Mouse (Mus musculus) layer of hippocampus, adult 18-20 months (tissue): Measurements from ENCODE around the gene C030005K15Rik. TPM values are rescaled to one million over a fixed set of nuclear protein-coding genes. Genes with fewer than 3 reads are reported as not detected.
"Not testable (repeated sequence)": the region's sequence is repeated elsewhere in the genome, so short reads cannot be mapped to it uniquely, and the experiment has no call there.

ENCODE experiments used
- DNase-seq, 2 experiments: peaks; one replicate each; pipeline ENCODE4 v3.0.0; 2022; ENCODE audit warnings: low spot score in 2 of 2
- long read RNA-seq: library from polyadenylated mRNA; stranded (forward); transcript quantifications from one replicate; pipeline ENCODE4 v2.0.0, GENCODE M21; 2021
- total RNA-seq, 2 experiments: library from RNA; stranded (reverse); gene quantifications; 2 replicates each; pipeline ENCODE4 v1.2.3; 2021

Gene C030005K15Rik
- total RNA-seq = under 1 TPM; 0.27 to 0.28 TPM
- long read RNA-seq = 0 reads

DNA sequence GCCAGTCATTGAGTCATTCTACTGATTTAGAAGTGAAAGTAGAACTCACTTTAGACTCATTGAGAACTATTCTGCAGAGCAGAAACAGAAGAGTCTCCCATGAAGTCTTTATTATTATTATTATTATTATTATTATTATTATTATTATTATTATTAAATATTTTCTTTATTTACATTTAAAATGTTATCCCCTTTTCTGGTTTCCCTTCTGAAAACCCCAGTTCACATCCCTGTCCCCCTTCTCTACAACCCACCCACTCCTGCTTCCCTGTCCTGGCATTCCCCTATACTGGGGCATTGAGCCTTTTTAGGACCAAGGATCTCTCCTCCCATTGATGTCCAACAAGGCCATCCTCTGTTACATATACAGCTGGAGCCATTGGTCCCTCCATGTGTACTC is at the start of gene C030005K15Rik:
Gene C030005K15Rik (minus strand): TSS at position 101 of the 400 bp plus-strand sequence.
- not testable (repeated sequence) for DNase-seq

GRCm38 (mm10) chr10:97768171-97768749 is 41.7 kb upstream of the C030005K15Rik start:
- DNase-seq = peak in 1 of 2 experiments; percentile 37

DNA sequence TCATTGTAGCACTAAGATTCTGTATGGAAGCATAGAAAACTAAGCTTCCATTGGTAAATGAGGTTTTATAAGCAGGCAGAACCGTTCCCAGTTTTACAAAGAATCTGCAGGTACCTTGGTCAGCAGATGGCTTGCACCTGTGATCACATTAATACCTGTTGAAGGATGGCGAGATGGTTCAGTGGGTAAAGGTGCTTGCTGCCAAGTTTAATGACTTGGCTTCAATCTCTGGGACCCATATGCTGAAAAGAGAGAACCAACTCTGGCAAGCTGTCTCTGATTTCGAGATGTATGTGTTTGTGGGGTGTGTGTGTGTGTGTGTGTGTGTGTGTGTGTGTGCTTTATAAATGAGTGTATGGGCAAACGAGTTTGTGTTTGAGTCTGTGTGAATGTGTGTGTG is 27.3 kb upstream of the C030005K15Rik start:
- DNase-seq = no peak

DNA sequence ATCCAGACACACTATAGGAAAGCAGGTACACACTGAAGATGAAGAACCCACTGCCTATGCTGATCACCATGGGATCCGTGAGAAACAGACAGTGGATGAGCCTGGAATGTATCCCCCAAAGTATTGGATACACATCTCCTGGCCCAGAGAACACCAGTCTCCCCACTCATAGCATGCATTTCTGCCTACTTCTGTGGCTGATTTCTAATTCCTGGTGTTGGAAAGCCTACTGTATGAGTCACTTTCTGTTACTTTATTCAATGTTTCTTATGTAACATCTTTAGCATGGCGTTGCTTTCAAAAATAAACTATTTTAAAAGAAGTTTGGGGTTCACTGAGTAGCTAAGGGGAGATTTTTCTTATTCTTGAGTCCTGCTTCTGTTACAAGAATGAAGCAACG is 20.7 kb upstream of the C030005K15Rik start:
- DNase-seq = no peak

DNA sequence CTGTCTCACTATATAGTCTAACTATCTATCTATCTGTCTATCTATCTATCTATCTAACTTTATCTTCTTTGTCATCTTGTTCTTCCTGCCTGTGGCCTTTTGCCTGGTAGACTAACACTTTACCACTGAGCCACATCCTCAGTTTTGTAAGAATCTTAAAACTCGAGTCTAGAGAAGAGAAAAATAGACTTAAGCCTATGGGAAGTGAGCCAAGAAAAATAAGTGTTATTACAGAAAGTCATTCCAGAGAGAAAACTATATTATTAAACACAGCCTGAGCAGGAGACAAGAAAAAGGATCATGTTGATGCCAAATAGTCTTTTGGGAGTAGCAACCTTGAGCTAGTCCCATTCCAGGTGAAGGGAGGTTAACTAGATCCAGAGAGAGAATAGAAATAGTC is 626 bp downstream of the C030005K15Rik start:
- DNase-seq = no peak

GRCm38 (mm10) chr10:97722709-97723108 is 3.8 kb downstream of the C030005K15Rik start:
- no peak for DNase-seq

DNA sequence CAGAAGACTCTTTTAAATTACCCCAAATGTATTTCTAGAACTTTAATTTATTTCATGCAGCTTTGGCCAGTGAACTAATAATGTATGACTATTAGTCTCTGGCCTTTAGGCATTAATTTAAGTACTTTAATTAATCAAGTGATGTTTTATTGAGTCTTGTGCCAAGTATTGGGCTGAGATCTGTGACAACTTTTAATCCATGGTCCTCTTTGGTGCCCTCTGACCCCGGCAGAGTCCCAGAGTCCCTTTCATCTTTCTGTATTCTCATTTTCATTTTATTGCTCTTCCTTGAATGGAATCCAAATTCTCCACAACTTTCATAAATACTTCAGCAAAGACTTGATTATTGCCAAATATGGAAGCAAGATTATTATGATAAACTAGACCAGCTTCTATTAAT is 5.9 kb downstream of the C030005K15Rik start:
- DNase-seq = no peak

DNA sequence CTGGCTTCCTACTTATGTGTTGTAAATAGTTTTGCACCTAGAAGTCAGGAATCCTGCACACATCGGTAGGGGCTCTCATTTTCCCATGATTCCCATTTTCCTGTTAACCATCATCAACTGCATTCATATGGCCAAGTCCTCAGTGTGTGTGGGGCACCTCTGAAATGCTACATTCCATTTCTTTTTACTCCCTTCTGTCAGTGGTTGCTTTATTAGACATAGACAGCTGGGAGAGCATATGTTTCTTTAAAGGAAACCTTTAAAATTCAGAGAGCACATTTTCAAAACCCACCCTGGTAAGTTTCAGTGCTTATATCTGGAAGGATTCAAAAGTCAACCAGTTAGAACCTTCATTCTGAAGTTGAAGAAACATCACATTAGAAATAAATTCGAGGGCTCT is 8.5 kb downstream of the C030005K15Rik start:
- peak in 1 of 2 experiments; percentile 52 for DNase-seq

GRCm38 (mm10) chr10:97717233-97717632 is 9.3 kb downstream of the C030005K15Rik start:
- DNase-seq = no peak

DNA sequence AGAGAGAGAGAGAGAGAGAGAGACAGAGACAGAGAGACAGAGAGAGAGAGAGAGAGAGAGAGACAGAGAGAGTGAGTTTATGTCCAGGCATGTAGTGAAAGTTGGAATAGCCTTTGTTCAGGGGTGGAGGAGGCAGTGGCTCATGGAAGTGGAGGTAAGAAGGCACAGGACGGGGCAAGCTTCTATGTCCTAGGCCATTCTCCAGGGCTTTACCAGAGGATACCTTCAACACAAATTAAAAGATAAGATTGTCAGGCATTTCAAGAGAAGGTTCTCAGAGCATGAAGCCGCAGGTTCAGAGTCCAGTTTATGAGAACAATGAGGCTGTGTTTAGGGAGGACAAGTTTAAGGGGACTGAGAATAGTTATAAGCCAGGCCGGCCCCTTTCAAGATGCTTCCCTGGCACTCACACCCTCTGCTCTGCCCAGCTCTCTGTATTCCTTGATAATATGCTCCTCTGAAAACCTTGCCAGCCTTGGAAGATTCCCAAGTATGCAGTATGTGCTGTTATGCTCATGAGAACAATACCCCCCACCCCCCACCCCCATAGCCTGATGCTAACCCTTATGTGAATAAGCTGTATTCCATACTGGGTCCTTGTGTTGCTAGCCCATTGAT is 11.2 kb downstream of the C030005K15Rik start:
- DNase-seq = peak in 1 of 2 experiments; percentile 51

DNA sequence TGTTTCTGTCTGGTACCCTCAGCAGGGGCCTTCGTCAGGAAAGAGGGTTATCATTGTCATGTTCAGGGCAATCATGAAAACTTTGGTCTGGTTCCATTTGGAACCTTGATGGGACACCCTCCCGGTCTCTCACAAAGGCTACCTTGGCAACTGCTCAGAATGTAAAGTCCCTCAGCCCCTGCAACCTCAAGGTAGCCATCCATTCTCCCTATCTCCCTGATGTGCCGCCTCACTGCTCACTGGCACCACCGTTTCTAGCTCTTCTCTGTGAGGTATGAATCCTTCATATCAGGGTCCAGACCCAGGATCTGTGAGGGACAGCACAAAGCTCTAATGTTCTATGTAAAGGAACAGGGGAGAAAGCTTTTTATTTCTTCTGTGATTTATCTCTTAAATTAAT is 12.0 kb downstream of the C030005K15Rik start:
- no peak for DNase-seq

- DNase-seq = peak in 1 of 2 experiments; percentile 60
Measured at GRCm38 (mm10) chr10:97712687-97713086, 13.9 kb downstream of the C030005K15Rik start.

DNA sequence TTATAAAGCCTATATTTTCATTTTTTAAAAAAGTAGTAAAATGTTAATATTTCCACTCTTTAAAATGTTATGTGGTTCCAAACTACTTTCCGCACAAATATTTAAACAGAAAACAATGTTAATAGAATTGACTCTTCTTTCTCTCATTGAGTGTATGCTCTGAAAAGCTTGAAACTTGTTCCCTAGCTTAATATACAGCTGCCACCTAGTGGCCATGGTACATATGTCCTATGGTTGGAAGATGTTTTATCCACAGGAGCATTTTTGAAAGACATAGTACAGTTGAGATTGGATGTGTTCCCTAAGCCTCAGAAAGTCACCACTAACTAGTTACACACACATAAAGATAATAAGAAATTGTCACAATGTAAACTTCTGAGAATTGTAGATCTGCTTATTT is 22.0 kb downstream of the C030005K15Rik start:
- peak in 1 of 2 experiments; percentile 54 for DNase-seq

DNA sequence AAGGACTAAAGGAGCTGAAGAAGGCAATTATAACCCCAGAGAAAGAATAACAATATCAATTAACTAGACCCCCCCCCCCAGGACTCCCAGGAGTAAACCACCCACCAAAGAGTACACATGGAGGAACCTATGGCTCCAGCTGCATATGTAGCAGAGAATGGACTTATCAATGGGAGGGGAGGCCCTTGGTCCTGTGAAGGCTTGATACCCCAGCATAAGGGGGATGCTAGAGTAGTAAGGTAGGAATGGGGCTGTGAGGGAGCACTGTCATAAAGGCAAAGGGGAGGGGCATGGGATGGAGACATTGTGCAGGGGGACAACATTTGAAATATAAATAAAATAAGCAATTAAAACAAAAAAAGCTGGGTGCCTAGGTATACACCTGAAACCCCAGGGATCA is 24.2 kb downstream of the C030005K15Rik start:
- no peak for DNase-seq

- DNase-seq = no peak
Measured at GRCm38 (mm10) chr10:97693398-97694135, 33.0 kb downstream of the C030005K15Rik start.

GRCm38 (mm10) chr10:97692913-97693312 is 33.6 kb downstream of the C030005K15Rik start, which contains the start of gene Ccer1:
TSS of gene Ccer1 (plus strand) at chr10:97693059.
- no peak for DNase-seq

DNA sequence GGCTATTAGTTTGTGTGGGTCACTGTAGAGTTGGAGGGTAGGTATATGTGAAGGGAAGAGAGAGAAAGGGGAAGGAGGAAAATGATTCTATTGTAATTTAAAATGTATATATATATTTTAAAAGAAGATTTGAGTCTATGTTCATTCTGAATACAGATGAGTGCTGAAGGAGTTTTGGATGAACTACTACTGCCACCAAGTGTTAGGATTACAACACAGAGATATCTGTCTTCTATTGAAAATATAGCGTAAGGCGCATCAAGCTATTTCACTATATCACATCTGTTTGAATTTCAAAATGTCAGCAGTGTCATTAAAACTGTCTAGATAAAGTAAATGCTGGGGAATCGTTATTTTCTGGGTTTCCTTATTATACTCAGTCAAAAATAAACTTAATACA is 37.1 kb downstream of the C030005K15Rik start:
- no peak for DNase-seq

DNA sequence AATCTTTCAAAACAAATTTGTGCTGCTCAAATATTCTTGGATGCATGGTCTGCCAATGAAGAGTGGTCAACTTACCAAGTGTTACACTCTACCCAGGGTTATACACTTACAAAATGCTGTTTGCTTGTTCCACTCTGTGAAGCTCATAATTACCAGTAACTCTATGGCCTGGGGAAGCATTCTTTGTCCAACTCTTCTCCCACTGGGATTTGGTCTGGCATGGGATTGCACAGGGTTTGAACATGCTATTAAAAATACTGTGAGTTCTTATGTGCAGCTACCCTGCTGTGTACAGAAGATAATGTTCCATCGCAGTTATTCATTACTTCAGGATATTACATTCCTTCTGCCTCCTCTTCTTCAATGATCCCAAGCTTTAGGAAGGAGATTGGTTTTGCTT is 39.4 kb downstream of the C030005K15Rik start:
- DNase-seq = no peak

DNA sequence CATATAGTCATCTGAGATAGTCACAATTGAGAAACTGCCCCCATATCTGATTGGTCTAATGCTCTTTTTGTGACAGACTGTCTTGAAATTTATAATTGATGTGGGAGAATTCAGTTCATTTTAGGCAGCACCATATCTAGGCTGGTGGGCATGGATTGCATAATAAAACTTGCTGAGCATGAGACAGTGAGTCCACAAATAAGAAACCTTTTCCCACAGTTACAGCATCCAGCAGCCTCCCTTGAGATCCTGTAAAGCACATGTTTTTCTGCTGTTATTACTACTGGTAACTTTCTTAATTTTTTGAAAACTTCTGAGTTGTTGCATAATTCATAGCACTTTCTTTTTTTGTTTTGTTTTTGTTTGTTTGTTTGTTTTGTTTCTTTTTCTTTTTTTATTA is 43.6 kb downstream of the C030005K15Rik start:
- DNase-seq = no peak
